Mouse (Mus musculus) cerebellum, adult 9-10 months (tissue): Measurements from ENCODE around the gene Card9.
"Not testable (repeated sequence)": the region's sequence is repeated elsewhere in the genome, so short reads cannot be mapped to it uniquely, and the experiment has no call there.

Experiments
- DNase-seq: peaks from one replicate; pipeline ENCODE4 v3.0.0; 2022

Gene Card9

DNA sequence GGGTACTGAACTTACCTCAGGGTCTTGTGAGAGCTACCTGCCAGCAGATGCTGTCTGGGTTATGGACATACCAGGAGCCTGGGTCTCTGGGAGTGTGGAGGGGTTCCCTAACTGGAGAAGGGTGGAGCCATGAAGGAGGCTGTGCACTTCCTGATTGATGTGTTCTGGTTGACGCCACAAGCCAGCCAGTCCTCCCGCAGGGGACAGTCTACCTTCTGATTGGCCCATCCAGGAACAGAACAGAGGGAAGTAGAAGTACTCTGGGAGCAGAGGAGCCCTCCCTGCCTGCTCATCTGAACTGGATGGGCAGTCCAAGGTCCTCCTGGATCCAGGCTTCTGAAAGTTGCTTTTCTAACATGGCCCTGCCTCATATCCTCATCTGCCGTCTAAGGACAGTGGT, at the start of gene Card9:
TSS of gene Card9 (minus strand) at position 147 of the 400 bp plus-strand sequence.
- DNase-seq, result no peak

DNA sequence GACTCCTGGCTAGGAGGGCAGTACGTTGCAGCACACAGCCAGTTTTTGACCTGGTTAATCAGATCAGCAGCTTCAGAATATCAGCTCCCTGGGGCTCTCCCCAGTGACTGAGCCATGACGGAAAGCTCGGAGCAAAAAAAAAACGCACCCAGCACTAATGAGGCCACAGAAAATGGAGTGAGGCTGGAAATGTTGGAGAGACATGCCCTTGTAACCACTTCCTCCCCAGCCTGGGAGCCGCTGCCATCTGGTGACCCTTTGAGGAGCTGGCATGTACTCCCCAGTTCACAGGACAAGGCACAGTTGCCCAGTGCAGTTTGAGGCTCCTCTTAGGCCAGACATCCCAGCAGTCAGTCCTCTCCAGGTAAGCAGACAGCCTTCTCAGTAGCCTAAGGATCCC, 49.4 kb upstream of the Card9 start:
- peak; percentile 65 for DNase-seq

DNA sequence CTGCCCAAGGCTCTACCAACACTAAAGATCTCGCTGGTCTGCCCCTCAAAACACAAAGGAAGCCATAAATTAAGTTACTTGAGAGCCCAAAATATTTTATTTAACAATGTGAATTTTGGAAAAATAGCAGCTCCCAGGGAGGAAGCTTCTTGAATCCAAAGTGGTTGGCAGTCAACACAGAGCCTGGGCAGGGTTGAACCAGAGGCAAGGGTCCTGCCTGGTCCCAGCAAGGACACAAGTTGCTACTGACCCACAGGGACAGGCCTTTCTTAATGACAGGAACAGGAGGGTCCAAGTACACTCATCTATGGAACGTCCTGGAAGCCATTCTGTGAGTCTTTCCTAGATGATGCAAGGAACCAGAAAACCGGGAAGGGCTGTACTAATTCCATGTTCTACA, 48.6 kb upstream of the Card9 start:
- no peak for DNase-seq

DNA sequence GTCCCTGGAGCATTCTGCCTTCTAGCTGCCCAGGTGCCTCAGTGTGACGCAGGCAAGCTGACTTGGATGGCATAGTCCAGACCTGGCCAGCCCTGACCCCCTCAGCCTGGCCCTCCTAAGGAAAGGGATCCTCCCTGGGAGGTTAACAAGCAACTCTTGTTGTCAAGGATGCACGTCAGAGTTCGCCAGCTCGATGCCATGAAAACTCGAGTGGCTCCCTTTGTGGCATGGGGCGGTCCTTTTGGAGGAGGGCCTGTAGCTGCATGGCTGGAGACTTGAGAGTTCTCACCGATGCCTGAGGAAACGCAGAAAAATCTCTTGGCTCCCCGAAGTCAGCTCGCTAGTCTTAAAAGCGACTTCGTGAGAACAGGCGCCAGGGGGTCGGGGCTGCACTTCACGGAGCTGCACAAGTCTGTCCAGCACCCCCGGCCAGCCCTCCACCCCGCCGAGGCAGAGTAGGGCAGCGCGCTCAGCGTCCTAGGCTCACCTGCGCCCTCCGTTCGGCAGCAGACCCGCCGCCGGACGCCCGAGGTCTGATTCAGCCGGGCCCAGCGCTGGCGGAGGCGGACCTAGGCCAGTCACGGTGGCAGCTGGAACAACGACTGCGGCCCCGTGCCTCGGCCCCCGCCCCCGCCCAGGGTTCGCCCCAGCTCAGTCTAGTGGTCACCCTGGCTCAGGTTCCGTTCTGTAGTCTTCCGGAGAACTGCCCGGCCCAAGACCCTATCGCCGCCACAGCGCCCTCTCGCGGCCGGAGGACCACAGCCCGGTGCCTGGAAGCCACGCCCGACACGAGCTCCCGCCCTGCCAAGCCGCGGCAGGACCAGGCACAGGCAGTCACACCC, 48.0 kb upstream of the Card9 start, which contains the start of gene Inpp5e:
TSS of gene Inpp5e (minus strand) at position 689 of the 842 bp plus-strand sequence.
- DNase-seq, result peak; percentile 96

DNA sequence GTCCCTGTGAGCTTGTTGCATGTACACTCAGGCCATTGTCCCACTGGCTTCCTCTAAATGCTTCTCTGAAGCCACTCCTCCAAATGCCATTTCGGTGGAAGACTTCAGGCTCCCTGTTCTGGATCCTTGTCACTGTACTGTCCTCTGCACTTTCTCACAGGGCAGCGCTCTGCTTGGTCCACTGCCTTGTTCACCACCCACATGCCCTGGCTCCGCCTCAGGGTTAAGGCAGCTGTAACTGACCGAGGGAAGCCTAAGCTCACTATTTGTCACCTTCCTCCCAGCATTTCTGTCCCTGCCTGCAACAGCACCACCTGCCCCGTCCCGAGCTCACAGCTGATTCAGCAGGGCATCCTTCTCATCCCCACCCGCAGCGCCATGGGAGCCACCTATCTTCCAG, 42.6 kb upstream of the Card9 start:
- no peak for DNase-seq

DNA sequence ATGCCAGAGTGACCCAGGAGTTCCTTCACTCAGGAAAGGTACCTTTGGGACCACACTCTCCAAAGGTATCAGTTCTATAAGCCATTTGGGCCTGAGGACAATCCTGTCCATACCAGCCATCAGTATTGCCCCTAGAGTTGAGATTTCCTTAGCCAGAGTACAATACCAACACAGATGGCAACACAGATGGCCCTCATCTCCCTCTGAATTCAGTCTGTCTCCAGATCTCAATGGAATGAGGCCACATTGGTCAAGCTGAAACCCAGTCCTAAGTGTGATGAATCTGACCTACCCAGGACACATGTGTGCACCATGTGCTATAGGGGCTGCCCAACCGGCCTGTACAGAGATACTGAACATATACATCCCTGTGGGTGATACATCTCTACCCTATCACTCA, 41.5 kb upstream of the Card9 start:
- DNase-seq, result peak; percentile 74

DNA sequence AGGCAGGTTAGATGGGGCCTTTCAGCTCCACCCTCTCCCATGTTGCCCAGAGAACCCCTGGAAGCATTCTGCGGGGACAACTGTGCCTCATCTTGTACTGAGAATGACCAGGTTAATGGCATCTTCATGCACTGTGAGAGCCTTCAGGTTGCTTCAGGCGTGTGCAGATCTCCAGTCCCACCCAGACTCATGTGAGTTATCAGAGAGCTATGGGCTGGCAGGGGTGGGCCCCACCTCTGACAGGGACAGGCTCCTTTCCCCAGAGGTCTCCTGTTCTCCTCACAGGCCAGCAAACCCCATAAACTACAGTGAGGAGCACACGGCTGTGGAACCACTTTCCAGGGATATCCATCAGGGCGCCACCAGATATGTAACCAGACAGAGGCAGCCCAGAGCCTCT, 40.3 kb upstream of the Card9 start:
- DNase-seq, result no peak

DNA sequence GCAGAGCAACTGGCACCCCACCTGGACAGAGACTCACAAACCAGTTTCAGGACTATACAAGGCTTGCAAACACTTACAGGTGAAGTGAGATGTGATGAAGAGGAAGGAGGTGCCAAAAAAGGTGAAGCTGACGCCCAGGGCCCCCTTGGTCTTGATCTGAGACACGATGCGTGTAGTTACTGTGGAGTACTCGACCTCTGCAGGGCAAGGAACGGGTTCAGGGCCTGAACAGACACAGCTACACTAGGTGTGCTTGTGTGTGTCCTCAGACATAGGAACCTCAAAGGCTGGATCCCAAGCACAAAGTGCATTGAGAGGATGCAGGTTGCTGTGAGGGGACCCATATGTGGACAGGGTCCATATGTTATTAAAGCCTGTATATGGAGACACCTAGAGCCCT, 39.6 kb upstream of the Card9 start:
- no peak for DNase-seq

DNA sequence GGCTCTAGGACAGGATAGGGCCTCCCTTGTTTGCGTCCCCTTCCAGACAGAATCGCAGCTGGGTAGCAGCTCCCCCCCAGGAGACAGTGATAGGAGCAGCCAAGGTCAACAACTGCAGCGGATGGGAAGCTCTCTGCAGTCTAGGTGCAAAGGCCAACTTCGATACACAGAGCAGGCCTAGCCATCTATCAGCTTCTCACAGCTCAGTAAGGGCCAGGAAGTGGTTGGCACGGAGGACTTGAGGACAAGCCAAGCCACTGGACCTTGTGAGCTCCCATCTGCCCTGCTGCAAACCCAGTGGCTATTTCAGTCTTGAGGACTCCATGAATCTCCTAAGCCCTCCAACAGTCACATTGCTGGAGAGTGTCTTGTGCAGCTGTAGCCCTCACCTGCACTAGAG, 38.9 kb upstream of the Card9 start:
- DNase-seq, result no peak

DNA sequence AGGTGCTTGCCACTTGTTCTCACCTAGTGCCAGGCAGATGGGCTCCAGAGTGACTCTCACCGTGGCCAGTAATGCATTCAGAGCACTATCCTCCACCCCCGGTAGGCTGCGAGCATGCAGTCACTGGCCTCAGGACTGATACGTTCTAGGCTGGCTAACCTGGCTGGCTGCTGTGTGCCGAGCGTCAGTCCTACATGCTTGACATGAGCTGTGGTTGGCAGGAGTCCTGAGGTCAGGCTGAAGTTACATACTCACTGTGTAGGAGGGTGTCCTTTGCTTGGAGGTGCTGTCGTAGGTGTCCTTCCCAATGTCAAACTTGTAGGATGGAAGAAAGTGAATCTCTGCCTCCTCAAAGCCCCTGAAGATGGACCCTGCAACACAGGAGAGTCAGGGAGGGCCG, 38.3 kb upstream of the Card9 start:
- no peak for DNase-seq

DNA sequence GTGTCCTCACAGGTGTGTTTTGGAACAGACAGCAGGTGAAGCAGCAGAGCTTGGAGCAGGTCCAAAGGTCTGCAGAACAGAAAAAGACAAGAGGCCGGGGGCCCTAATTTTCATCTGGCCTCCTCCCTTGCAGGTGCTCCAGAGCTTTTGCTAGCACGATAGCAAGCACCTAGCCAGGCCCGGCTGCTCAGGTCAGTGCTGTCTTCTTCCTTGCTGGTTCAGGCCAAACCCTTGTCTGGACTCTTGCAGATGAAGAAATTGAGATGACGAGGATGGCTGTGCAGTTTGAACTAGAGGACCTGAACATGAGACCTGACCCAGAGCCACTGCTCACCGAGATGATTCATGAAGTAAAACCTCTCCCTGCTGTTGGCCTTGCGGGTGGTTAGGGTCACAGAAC, 30.9 kb upstream of the Card9 start:
- no peak for DNase-seq

DNA sequence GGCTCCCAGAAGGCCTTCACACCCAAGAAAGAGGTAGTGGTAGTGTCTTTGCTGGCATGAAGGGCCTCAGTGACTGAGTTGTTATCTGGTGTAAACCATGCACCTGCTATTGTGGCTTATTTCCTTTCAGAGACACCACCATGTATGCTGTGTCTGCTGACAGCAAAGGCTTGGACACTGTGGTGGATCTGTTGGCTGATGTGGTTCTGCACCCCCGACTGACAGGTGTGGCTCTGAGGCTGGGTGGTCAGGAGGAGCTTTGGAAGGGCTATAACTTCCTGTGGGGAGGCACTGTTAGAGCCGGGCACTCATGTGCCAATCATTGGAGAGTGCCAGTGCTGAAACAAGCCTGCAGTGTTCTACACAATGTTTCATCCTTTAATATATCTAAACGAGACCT, 30.2 kb upstream of the Card9 start:
- no peak for DNase-seq

DNA sequence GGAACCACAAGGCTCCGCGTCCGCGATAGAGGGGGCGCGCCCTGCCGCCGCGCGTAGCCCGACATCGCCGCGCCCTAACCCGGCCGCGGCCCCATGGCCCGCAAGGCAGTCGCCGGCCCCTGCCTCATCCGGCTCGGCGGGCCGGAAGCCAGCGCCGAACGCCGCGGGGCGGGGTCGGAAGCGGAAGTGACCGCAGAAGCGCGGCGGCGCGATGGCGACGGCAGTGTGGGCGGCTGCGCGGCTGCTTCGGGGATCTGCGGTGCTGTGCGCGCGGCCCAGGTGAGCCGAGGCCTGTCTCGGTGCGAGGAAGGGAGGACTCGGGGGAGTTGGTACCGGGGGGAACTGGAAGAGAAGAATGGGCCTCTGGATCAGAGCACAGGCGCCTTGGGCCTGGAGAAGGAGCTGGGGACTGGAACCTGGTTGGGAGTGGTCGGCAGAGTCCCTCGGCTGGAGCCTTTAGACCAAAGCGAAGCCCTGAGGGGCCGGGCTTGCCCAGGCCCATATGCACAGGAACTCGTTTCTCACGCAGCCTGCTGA, 28.5 kb upstream of the Card9 start, which contains the start of the genes Entr1 and Pmpca:
TSS of gene Entr1 (minus strand) at position 163 of the 537 bp plus-strand sequence.
TSS of gene Pmpca (plus strand) at position 186 of the 537 bp plus-strand sequence.
- peak; percentile 73 for DNase-seq

DNA sequence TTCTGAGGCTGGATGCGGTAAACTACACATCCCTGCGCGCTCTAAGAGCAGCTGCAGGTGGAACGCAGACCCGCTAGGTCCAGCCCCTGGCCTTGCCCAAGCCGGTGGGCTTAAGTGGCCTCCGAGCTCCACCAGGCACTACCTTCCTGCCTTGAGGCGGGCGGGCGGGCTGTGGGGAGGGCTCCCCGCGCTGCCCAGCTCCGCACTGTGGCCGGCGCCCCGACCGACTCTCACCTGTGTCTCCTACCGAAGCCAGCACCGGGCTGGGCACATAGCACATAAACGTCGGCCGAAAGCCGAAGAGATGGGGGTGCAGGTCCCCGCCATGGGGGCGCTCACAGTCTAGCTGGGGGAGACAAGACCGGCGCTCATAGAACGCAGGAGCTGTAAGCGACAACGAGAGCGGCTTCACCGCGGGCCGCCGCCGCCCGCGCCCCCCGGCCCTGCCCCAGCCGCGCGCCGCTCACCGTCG, 28.0 kb upstream of the Card9 start:
- no peak for DNase-seq

DNA sequence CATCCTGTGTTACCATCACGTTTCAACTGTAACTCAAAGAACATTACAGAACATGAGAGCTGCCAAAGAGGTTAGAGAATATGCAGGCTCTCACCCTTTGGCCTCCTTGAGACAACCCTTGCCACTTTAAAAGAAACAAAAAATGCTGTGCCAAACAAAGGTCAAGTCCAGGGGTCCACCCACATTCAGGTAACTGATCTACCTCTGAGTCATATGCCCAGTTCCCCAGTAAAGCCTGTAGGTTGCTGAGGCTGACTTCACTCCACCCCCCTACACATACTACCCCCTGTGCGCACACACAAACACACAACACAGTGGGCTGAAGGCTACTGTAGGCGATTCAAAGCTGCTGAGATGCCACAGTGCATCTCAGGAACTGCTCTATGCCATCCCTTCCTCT, 27.0 kb upstream of the Card9 start:
- DNase-seq, result no peak

DNA sequence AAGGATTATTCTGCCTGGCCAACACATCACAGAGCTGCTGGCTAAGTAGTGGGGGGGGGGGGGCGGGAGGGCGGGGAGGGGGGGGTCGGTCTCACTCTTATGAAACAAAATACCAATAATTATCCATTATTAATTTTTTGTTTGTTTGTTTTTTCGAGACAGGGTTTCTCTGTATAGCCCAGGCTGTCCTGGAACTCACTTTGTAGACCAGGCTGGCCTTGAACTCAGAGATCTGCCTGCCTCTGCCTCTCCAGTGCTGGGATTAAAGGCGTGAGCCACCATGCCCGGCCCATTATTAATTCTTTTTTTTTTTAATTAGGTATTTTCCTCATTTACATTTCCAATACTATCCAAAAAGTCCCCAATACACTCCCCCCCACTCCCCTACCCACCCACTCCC, 20.2 kb upstream of the Card9 start:
- DNase-seq, result not testable (repeated sequence)

DNA sequence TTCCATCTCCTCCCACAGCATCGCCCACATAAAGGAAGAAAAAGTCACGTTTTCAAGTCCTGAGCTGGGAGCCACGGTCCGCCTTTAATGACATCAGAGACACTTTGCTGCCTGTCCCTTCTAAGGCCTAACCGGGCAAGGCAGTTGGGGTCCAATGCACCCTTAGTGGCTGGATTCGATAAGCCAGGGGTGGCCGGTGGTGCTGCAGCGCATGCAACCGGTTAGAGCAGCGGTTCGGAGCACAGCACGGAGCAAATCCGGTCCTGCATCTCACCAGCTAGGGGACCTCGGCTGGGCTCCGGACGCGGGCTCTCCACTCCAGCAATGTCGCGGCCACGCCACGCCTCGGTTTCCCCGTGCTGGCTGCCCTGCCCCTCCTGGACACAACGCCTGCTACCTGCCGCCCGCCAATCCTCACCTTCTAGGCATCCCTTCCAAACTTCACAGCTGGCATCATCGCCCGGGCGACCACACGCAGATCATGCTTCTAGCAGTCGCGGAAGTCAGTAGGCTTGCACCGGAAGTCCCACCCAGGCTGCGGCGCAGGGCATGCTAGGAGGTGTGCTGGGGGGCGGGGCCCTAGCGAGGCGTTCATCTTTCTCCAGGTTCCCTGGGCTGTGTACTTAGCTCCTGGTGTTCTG, 19.5 kb upstream of the Card9 start, which contains the start of gene Snapc4:
TSS of gene Snapc4 (minus strand) at position 523 of the 641 bp plus-strand sequence.
- DNase-seq, result peak; percentile 78

DNA sequence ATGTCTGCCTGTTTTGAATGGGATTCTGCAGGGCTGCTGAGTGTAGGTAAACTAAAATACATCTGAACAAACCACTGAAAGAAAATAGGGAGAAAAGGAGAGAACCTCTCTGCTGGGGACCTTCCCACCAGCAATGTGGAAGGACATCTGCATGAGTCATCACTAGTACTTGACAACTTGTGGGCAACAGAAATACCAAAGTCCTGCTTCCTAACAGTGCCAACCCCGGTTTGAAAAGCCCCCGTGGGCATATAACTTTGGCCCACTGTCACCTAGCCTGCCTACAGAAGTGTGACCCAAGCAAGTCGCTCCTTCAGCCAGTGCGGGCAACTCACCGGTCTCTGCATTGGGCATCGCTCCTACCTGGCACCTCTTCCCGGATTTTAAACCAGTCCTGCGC, 11.7 kb upstream of the Card9 start:
- DNase-seq, result no peak

DNA sequence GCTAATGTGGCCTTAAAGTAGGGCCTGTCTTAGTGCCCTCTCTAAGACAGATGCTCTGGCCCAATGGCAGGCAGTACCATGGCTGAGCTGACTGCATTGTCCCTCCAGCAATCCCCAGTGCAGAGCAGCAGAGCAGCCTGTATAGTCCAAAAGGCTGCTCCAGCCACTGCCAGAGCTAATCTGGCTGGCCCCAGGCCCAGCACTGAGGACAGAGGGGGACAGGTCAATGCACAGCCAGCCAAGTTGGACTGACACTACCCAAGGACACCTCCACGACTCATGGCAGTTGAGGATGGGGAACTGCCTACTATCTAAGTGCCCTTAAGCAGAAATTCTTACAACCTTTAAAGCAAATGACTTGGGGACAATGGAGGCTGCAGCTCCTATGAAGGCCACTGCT, 7.9 kb upstream of the Card9 start:
- DNase-seq, result no peak

DNA sequence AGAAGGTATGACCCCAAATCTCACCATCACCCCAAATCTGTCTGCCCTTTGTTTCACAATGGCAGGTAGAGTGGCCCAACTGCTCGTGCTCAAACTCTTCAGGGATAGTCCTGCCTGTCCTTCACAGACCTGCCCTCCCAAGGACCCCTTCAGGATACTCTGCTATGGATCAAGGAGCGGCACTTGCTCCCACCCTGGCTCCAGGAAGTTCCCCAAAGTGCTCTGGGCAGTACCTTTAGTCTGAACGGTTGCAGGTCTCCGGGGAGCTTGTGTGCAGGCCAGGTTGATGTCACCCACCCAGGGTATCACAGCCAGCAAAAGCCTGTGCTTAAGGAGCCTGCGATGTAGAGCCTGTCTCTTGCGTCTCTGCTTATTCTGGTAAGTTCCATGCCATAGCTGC, 7.2 kb upstream of the Card9 start:
- DNase-seq, result no peak

DNA sequence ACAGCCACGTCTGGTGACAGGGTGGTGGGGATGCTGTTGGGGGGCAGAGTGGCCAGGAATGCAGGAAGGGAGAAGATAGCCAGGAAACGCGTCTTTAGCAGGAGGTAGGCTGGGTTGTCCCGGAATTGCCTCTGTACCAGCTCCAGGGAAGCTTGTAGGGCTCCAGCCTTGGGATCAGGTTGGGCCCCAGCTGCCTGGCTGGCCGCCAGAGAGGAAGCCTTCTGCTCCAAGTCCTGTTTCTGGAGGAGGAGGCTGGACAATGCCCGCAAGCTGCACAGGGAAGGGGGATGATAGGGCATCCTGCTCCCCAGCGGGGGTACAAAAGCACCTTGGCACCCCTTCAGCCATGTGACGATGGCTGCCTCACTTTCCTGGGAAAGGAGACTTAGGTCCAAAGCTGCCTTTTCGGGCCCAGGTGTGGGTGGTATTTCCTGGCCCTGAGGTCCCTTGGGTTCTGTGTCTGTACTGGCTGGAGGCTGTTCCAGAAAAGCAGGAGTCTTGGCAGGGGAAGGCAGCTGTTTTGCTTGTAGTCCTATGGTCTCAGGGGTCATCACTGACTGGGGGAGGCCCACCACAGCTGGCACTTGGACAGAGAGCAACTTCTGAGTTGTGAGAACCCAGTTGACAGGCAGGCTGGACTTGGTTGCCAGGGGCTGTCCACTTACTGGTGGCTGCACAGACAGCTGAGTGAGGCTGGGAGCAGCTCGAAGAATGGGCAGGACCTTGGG, 4.2 kb upstream of the Card9 start:
- peak; percentile 71 for DNase-seq

DNA sequence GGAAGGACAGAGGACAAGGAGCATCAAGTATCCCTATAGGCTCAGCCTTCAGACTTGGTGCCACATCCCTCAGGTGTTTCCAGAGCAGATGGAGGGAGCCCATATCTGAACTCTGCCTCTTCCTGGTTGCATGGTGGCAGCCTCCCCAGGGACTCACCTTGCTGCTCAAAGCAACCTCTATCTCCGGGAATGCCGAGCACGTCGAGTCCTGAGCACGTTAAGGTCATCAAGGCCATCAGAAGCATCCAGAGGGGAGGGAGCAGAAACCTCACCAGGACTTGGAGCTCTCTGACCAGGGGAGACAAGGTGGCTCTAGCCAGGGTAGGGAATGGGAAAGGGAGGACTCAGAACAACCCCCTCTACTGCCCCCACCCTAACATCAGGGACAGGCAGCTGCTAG, 2.8 kb upstream of the Card9 start:
- DNase-seq, result no peak

DNA sequence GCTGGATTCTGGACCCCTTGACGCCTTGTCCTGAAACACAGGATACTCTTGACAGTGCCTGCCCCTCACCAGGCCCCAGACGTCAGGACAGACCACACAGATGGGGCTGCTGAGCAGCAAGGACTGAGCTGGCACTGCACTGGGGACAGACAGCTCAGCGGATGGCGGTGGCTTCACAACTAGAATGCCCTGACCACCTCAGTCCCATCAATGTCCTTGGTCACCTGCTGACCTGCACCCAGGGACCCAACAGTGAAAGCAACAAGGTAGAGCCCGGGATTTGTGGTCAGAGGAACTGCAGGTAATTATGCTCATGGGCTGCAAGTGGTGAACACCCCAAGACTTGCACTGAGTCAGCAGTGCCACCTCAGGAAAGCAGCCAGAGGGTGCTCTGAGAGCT, 2.3 kb upstream of the Card9 start:
- DNase-seq, result no peak
